Comparison of ENCODE assay signal across 10 mouse cellular contexts in the genomic region with DNA sequence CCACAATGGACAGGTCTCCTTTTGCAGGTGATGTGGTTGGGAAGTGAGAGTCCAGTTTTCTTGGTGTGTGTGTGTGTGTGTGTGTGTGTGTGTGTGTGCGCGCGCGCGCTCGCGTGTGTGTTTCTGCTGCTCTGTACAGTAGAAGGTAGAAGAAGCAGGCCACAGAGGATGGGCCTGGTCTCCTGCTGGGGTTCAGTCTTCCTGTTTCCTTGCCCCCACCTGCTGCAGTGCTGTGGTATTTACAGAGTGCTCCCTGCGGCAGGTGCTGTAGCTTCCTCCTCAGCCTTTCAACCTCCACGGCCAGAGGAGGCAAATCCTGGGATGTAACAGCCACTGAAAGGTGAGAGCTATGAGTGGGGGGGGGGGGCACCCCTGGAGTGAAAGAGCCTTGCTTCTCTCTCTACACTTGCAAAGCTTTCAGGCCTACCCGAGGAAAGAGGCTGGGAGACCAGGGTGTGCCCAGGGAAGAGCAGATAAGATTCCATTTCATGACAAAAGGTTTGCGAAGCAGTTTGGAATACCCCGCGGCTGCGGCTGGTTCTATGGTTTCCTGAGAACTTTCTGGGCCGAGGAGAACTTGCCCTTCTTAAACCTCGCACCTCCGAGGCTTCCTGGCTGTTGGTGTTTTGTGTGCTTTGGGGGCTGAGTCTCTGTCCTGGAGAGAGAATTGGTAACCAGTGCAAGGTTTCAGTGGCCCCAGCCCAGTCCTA. TPM values are rescaled to one million over a fixed set of nuclear protein-coding genes. Genes with fewer than 3 reads are reported as not detected.
A peak's percentile ranks its signal among the peaks of the same experiment; 100 is the strongest.
DNase-seq lines count a peak whose midpoint lies in the region; ATAC-seq and TF ChIP-seq lines count a peak whose summit lies in the region.
"Had no signal": no experiment of that assay in that cellular context is flagged by ENCODE, and none has a peak within 500 bp of the region (broad histone marks: within the 10 kb centered on the region; RNA-seq: fewer than 3 reads in every experiment).

No protein-coding gene starts in this region.

- no peak overlapping the region for H3K9ac ChIP-seq in heart, embryonic 16.5 days (ENCODE audit: low read length)
- no peak overlapping the region for H3K9ac ChIP-seq in ES-Bruce4 (ENCODE audit: low read depth, poor library complexity, severe bottlenecking)
- H3K9ac ChIP-seq in intestine, postnatal 0 days (ENCODE audit: low read depth, low read length): no peak overlapping the region
- H3K9ac ChIP-seq: lung, embryonic 14.5 days had no signal

- TF ChIP-seq EP300 in ES-Bruce4 (IDR thresholded peaks at IDR 0.05; ENCODE audit: insufficient read depth, low read depth, low read length): peak; percentile 60; the same call in 1 of the 2 replicates

- 0 out of 2 replicates have a peak, but pooled peaks have one; percentile 21 for ATAC-seq in heart, embryonic 16.5 days (replicated peaks; ENCODE audit: extremely low read depth, insufficient read depth, low FRiP score)
- ATAC-seq in intestine, postnatal 0 days: no peak
- ATAC-seq in cerebellum, adult (ENCODE audit: insufficient number of reproducible peaks, low FRiP score, low TSS enrichment): no peak

- DNase-seq in heart, adult 11 months: no peak
- peak; percentile 74 for DNase-seq in thymus, postnatal 0 days (ENCODE audit: low spot score)
- no peak for DNase-seq in kidney, postnatal 14 days
- DNase-seq in lung, postnatal 14 days: no peak
- DNase-seq: left cerebral cortex, postnatal 4 days; lung, embryonic 14.5 days had no signal

- no peaks in the 10 kb centered on the region for H3K27me3 ChIP-seq in heart, embryonic 16.5 days (ENCODE audit: control insufficient read depth, insufficient read depth, low read length)
- H3K27me3 ChIP-seq in ES-Bruce4 (ENCODE audit: control insufficient read depth, insufficient read depth, low read length, poor library complexity, severe bottlenecking): no peaks in the 10 kb centered on the region
- no peaks in the 10 kb centered on the region for H3K27me3 ChIP-seq in intestine, postnatal 0 days (replicated peaks; ENCODE audit: control insufficient read depth, insufficient read depth, low read length)

- no peak for TF ChIP-seq POLR2A in ES-Bruce4 (IDR thresholded peaks at IDR 0.05; ENCODE audit: insufficient read depth, low read length)

- WGBS in heart, embryonic 16.5 days: 44% methylated on average over 17 of the region's 17 CpGs
- 45% methylated on average over 17 of the region's 17 CpGs for WGBS in intestine, postnatal 0 days

- H3K4me3 ChIP-seq in heart, embryonic 16.5 days (ENCODE audit: low read length): no peak overlapping the region
- no peak overlapping the region for H3K4me3 ChIP-seq in ES-Bruce4 (ENCODE audit: low read depth, low read length)
- no peak overlapping the region for H3K4me3 ChIP-seq in intestine, postnatal 0 days (ENCODE audit: low read depth, low read length)

- H3K27ac ChIP-seq in heart, embryonic 16.5 days (ENCODE audit: low read length): no peak overlapping the region; the same call in 1 of the 2 replicates
- H3K27ac ChIP-seq in ES-Bruce4 (ENCODE audit: insufficient read depth, low read length): peak overlapping the region; percentile 66
- H3K27ac ChIP-seq in intestine, postnatal 0 days (ENCODE audit: low read depth, low read length): peak overlapping the region; percentile 16; the same call in 1 of the 2 replicates

- H3K9me3 ChIP-seq in heart, embryonic 16.5 days (replicated peaks; ENCODE audit: control insufficient read depth, low read length): no peaks in the 10 kb centered on the region
- no peaks in the 10 kb centered on the region for H3K9me3 ChIP-seq in ES-Bruce4 (replicated peaks; ENCODE audit: control insufficient read depth, insufficient read depth, low read length, poor library complexity, severe bottlenecking)
- H3K9me3 ChIP-seq in intestine, postnatal 0 days (ENCODE audit: control insufficient read depth): no peaks in the 10 kb centered on the region

- no peak overlapping the region for H3K4me2 ChIP-seq in heart, embryonic 16.5 days (ENCODE audit: low read depth, low read length)
- H3K4me2 ChIP-seq in intestine, postnatal 0 days (replicated peaks; ENCODE audit: low read depth): no peak overlapping the region
- H3K4me2 ChIP-seq: lung, embryonic 14.5 days had no signal

- H3K4me1 ChIP-seq in heart, embryonic 16.5 days (ENCODE audit: control insufficient read depth, insufficient read depth, low read length): peaks cover 3% of the 10 kb centered on the region; the same call in 1 of the 2 replicates
- H3K4me1 ChIP-seq in ES-Bruce4 (ENCODE audit: control insufficient read depth, insufficient read depth, low read length): peaks cover 27% of the 10 kb centered on the region
- H3K4me1 ChIP-seq in intestine, postnatal 0 days (replicated peaks; ENCODE audit: control insufficient read depth, insufficient read depth, low read length): no peaks in the 10 kb centered on the region

- no peaks in the 10 kb centered on the region for H3K36me3 ChIP-seq in heart, embryonic 16.5 days (ENCODE audit: control insufficient read depth, insufficient read depth)
- no peaks in the 10 kb centered on the region for H3K36me3 ChIP-seq in ES-Bruce4 (ENCODE audit: control insufficient read depth, insufficient read depth, low read length, poor library complexity, severe bottlenecking)
- H3K36me3 ChIP-seq in intestine, postnatal 0 days (ENCODE audit: control insufficient read depth, insufficient read depth): no peaks in the 10 kb centered on the region

- no peak for TF ChIP-seq CTCF in ES-Bruce4 (IDR thresholded peaks at IDR 0.05; ENCODE audit: low read depth, low read length)
- no peak for TF ChIP-seq CTCF in intestine, postnatal 0 days (IDR thresholded peaks at IDR 0.05; ENCODE audit: low read depth)

RNA-seq across cellular contexts. Expression of a gene that starts 37.8 kb away (rescaled TPM):
- polyA plus RNA-seq in heart, embryonic 16.5 days (2015; fragmentation: Nextera tagmentation; extraction: Ambion mirVana): not detected in 2 replicates
- polyA plus RNA-seq in ES-Bruce4 (2011; ENCODE audit: insufficient read depth, insufficient read length, low read depth, missing spikeins): not detected in 2 replicates
- polyA plus RNA-seq in intestine, postnatal 0 days (2015; fragmentation: Nextera tagmentation; extraction: Ambion mirVana): 0.03 TPM in 1 of 2 replicates, not detected in the other
- polyA plus RNA-seq in thymus, postnatal 0 days (2015; fragmentation: Nextera tagmentation; extraction: Ambion mirVana): 0.22 and 0.27 TPM in 2 replicates
- polyA plus RNA-seq: lung, embryonic 14.5 days had no signal

RNA-seq across cellular contexts. Expression of a gene that starts 58.4 kb away (rescaled TPM):
- 18.4 and 19.2 TPM in 2 replicates for polyA plus RNA-seq in heart, embryonic 16.5 days (2015; fragmentation: Nextera tagmentation; extraction: Ambion mirVana)
- 10.1 and 11.3 TPM in 2 replicates for polyA plus RNA-seq in ES-Bruce4 (2011; ENCODE audit: insufficient read depth, insufficient read length, low read depth, missing spikeins)
- 12.8 and 15.6 TPM in 2 replicates for polyA plus RNA-seq in intestine, postnatal 0 days (2015; fragmentation: Nextera tagmentation; extraction: Ambion mirVana)
- 2.2 and 2.3 TPM in 2 replicates for polyA plus RNA-seq in thymus, postnatal 0 days (2015; fragmentation: Nextera tagmentation; extraction: Ambion mirVana)
